Mouse (Mus musculus) heart, embryonic 13.5 days (tissue): ENCODE measurements around the gene Baiap2l1. TPM values are rescaled to one million over a fixed set of nuclear protein-coding genes. Genes with fewer than 3 reads are reported as not detected.

Experiments
- ATAC-seq: fragments of 200-750 bp; cut with Nextera tagmentation; 2 replicates; pipeline ENCODE4 v1.8.0; 2017; ENCODE audit warnings: moderate TSS enrichment; ENCODE audit not compliant: insufficient number of reproducible peaks, low FRiP score, low TSS enrichment; ENCODE audit errors: extremely low read depth
- H3K27ac ChIP-seq: fragments of 300-500 bp; sonication (generic); replicated peaks from 2 replicates; pipeline ENCODE4 v1.5.1; 2015; ENCODE audit warnings: moderate library complexity, mild to moderate bottlenecking, inconsistent platforms
- H3K27me3 ChIP-seq: fragments of 300-500 bp; sonication (generic); replicated peaks from 2 replicates; pipeline ENCODE4 v1.6.1; 2015; ENCODE audit warnings: mild to moderate bottlenecking, inconsistent platforms
- H3K36me3 ChIP-seq: fragments of 300-500 bp; sonication (generic); 2 replicates; pipeline ENCODE4 v1.6.1; 2015; ENCODE audit warnings: mild to moderate bottlenecking, inconsistent platforms
- H3K4me1 ChIP-seq: fragments of 300-500 bp; sonication (generic); 2 replicates; pipeline ENCODE4 v1.6.1; 2015; ENCODE audit warnings: inconsistent platforms
- H3K4me2 ChIP-seq: fragments of 300-500 bp; sonication (generic); 2 replicates; pipeline ENCODE4 v1.6.1; 2015; ENCODE audit warnings: inconsistent platforms, mild to moderate bottlenecking, moderate library complexity
- H3K4me3 ChIP-seq: fragments of 300-500 bp; sonication (generic); 2 replicates; pipeline ENCODE4 v1.5.1; 2015; ENCODE audit warnings: moderate library complexity, mild to moderate bottlenecking, inconsistent platforms
- H3K9ac ChIP-seq: fragments of 300-500 bp; sonication (generic); 2 replicates; pipeline ENCODE4 v1.6.1; 2015; ENCODE audit warnings: inconsistent platforms, mild to moderate bottlenecking, moderate library complexity
- H3K9me3 ChIP-seq: fragments of 300-500 bp; sonication (generic); 2 replicates; pipeline ENCODE4 v1.6.1; 2016; ENCODE audit warnings: inconsistent platforms
- WGBS: fragments of 180-500 bp; shearing (Covaris S2); methylation state at CpG from one replicate; pipeline ENCODE4 v1.1.7; 2015; ENCODE audit warnings: mixed read lengths; 5-methylcytosine and 5-hydroxymethylcytosine counted together
- polyA plus RNA-seq: library from polyadenylated mRNA; unstranded; fragments of >200 nt; fragmentation: Nextera tagmentation; extraction: Ambion mirVana; gene quantifications from 2 replicates; pipeline ENCODE4 v1.2.1, GENCODE M21; 2015

Baiap2l1 gene
- 9.1 and 9.3 TPM in 2 replicates for polyA plus RNA-seq

- H3K9ac ChIP-seq, result peak within 1 kb of the TSS; percentile 87
- peak within 1 kb of the TSS; percentile 88 for H3K4me2 ChIP-seq
- no peaks in the 10 kb centered on the region for H3K27me3 ChIP-seq
- ATAC-seq, result peak; percentile 87
- H3K27ac ChIP-seq, result peak within 1 kb of the TSS; percentile 82
- no peaks in the 10 kb centered on the region for H3K9me3 ChIP-seq
- no peaks in the 10 kb centered on the region for H3K36me3 ChIP-seq
- under 1% methylated on average over 58 of the region's 60 CpGs for whole genome bisulfite sequencing
- peaks cover 5% of the 10 kb centered on the region; the same call in 1 of the 2 replicates for H3K4me1 ChIP-seq
- H3K4me3 ChIP-seq, result peak within 1 kb of the TSS; percentile 79
These were observed at the start of gene Baiap2l1 for GRCm38 (mm10) chr5:144357881-144358591. TSS of gene Baiap2l1 (minus strand) at chr5:144358112.

DNA sequence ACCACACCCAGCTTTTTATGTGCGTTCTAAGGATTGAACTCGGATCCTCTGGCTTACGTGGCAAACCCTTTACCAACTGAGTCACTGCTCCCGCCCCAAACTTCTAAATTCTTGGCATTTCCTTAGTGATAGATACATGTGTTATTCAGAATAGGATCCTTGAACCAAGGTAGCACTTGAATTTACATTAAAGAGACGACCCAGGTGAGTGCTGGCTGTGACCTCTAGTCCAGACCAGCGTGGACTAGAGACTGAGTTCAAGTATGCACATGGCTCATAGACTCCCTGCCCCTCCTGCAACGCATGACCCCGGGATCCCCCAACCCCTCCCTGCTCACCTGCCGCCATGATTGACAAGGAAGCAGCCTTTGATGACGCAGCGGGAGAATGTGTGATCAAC lies 48.3 kb upstream of the Baiap2l1 start:
- whole genome bisulfite sequencing, result 80% methylated on average over 11 of the region's 11 CpGs
- Histone ChIP-seq H3K9me3 (no peaks in the 10 kb centered on the region), H3K4me1 (no peaks in the 10 kb centered on the region), H3K4me2 (no peak overlapping the region), H3K27me3 (no peaks in the 10 kb centered on the region), H3K4me3 (no peak overlapping the region), H3K36me3 (no peaks in the 10 kb centered on the region), H3K9ac (no peak overlapping the region), H3K27ac (no peak overlapping the region)
- ATAC-seq, result no peak

- no peak overlapping the region for H3K9ac ChIP-seq
- no peak overlapping the region for H3K27ac ChIP-seq
- no peaks in the 10 kb centered on the region for H3K4me1 ChIP-seq
- no peaks in the 10 kb centered on the region for H3K27me3 ChIP-seq
- H3K36me3 ChIP-seq, result no peaks in the 10 kb centered on the region
- no peak overlapping the region for H3K4me2 ChIP-seq
- H3K9me3 ChIP-seq, result no peaks in the 10 kb centered on the region
- WGBS, result 80% methylated on average over 5 of the region's 5 CpGs
- ATAC-seq, result no peak
- no peak overlapping the region for H3K4me3 ChIP-seq
These were observed 42.9 kb upstream of the Baiap2l1 start for GRCm38 (mm10) chr5:144400821-144401220.

DNA sequence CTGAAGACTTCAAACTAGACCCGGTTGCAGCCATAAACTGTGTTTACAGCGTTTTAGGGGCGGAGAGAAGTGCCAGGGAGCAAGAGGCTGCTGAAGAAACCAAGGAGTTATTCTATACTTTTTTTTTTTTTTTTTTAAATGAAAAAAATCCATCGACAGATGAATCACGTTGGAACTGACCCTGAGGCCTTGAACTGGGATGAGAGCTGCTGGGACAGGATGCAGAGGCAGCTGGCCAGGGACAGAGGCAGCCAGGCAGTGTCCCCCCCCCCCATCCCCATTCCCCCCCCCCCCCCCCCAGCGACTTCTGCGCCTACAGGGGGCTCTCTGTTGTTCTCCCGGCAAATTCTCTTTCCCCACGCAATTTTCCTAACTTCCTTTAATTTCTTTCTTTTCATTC lies 39.7 kb upstream of the Baiap2l1 start:
- ATAC-seq, result no peak
- H3K4me1 ChIP-seq, result no peaks in the 10 kb centered on the region
- H3K27ac ChIP-seq, result no peak overlapping the region
- no peak overlapping the region for H3K9ac ChIP-seq
- H3K4me3 ChIP-seq, result no peak overlapping the region
- H3K4me2 ChIP-seq, result no peak overlapping the region
- H3K27me3 ChIP-seq, result no peaks in the 10 kb centered on the region
- WGBS, result 39% methylated on average over 6 of the region's 9 CpGs
- no peaks in the 10 kb centered on the region for H3K9me3 ChIP-seq
- no peaks in the 10 kb centered on the region for H3K36me3 ChIP-seq

- no peak overlapping the region for H3K4me3 ChIP-seq
- H3K27ac ChIP-seq, result no peak overlapping the region
- no peaks in the 10 kb centered on the region for H3K36me3 ChIP-seq
- H3K27me3 ChIP-seq, result no peaks in the 10 kb centered on the region
- no peak overlapping the region for H3K4me2 ChIP-seq
- no peaks in the 10 kb centered on the region for H3K9me3 ChIP-seq
- H3K9ac ChIP-seq, result no peak overlapping the region
- WGBS, result 82% methylated on average over 2 of the region's 2 CpGs
- no peak for ATAC-seq
- H3K4me1 ChIP-seq, result no peaks in the 10 kb centered on the region
These were observed 36.2 kb upstream of the Baiap2l1 start for GRCm38 (mm10) chr5:144394142-144394541.

DNA sequence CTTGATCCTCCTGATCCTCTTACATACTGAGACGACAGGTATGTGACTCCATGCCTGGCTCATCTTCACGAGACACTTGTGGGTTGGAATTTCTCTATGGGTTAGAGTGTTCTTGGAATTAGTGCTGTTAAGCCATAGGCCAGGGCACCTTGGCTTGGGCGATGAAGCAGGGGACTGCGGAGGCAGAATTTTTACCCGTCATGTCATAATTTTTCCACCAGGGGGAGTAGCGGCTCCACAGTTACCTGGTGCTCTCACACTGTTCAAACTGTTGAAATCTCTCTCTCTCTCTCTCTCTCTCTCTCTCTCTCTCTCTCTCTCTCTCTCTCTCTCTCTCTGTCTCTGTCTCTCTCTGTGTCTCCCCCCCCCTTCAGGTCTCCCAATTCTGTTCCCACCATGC lies 29.9 kb upstream of the Baiap2l1 start:
- Histone ChIP-seq H3K4me3 (no peak overlapping the region), H3K9ac (no peak overlapping the region), H3K4me1 (no peaks in the 10 kb centered on the region), H3K27ac (no peak overlapping the region), H3K27me3 (no peaks in the 10 kb centered on the region), H3K9me3 (peaks cover 10% of the 10 kb centered on the region; the same call in 1 of the 2 replicates), H3K36me3 (no peaks in the 10 kb centered on the region), H3K4me2 (no peak overlapping the region)
- no peak for ATAC-seq
- WGBS, result 7% methylated on average over 6 of the region's 6 CpGs

GRCm38 (mm10) chr5:144383936-144384335 lies 26.0 kb upstream of the Baiap2l1 start:
- Histone ChIP-seq H3K27me3 (no peaks in the 10 kb centered on the region), H3K27ac (no peak overlapping the region), H3K4me2 (no peak overlapping the region), H3K9me3 (peaks cover 10% of the 10 kb centered on the region; the same call in 1 of the 2 replicates), H3K36me3 (no peaks in the 10 kb centered on the region), H3K9ac (no peak overlapping the region), H3K4me1 (no peaks in the 10 kb centered on the region), H3K4me3 (no peak overlapping the region)
- no peak for ATAC-seq
- 57% methylated on average over 3 of the region's 3 CpGs for WGBS

DNA sequence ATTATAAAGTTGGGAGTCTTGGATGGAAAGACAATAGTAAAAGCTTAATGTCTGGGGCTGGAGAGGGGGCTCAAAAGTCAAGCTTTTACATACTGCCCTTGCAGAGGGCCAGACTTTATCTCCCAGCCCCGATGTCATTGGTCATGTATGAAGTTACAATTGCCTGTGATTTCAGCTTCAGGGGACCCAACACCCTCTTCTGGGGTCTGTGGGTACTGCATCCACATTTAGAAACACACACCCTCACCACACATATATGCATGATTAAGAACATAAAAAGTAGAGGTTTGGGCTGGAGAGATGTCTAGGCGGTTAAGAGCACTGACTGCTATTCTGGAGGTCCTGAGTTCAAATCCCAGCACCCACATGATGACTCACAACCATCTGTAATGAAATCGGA lies 23.9 kb upstream of the Baiap2l1 start:
- Histone ChIP-seq H3K4me3 (no peak overlapping the region), H3K4me1 (no peaks in the 10 kb centered on the region), H3K4me2 (no peak overlapping the region), H3K27me3 (no peaks in the 10 kb centered on the region), H3K9me3 (peaks cover 14% of the 10 kb centered on the region; the same call in 1 of the 2 replicates), H3K9ac (no peak overlapping the region), H3K27ac (no peak overlapping the region), H3K36me3 (no peaks in the 10 kb centered on the region)
- no peak for ATAC-seq
- WGBS, result 68% methylated on average over 3 of the region's 3 CpGs

- Histone ChIP-seq H3K4me2 (no peak overlapping the region), H3K4me3 (no peak overlapping the region), H3K9ac (no peak overlapping the region), H3K27me3 (no peaks in the 10 kb centered on the region), H3K27ac (no peak overlapping the region), H3K36me3 (no peaks in the 10 kb centered on the region), H3K4me1 (no peaks in the 10 kb centered on the region), H3K9me3 (peaks cover 15% of the 10 kb centered on the region; the same call in 1 of the 2 replicates)
- no peak for ATAC-seq
- 66% methylated on average over 7 of the region's 7 CpGs for WGBS
These were observed 22.8 kb upstream of the Baiap2l1 start for GRCm38 (mm10) chr5:144380689-144381088.

- Histone ChIP-seq H3K36me3 (no peaks in the 10 kb centered on the region), H3K4me3 (no peak overlapping the region), H3K27me3 (no peaks in the 10 kb centered on the region), H3K27ac (no peak overlapping the region), H3K9me3 (peaks cover 10% of the 10 kb centered on the region; the same call in 1 of the 2 replicates), H3K4me2 (no peak overlapping the region), H3K9ac (no peak overlapping the region), H3K4me1 (no peaks in the 10 kb centered on the region)
- no peak for ATAC-seq
- WGBS, result 79% methylated on average over 4 of the region's 4 CpGs
These were observed 21.5 kb upstream of the Baiap2l1 start for GRCm38 (mm10) chr5:144379431-144379830.

GRCm38 (mm10) chr5:144372885-144373284 lies 15.0 kb upstream of the Baiap2l1 start:
- 67% methylated on average over 2 of the region's 2 CpGs for WGBS
- H3K27me3 ChIP-seq, result no peaks in the 10 kb centered on the region
- no peak overlapping the region for H3K27ac ChIP-seq
- no peak overlapping the region for H3K4me3 ChIP-seq
- no peak for ATAC-seq
- H3K36me3 ChIP-seq, result no peaks in the 10 kb centered on the region
- no peak overlapping the region for H3K4me2 ChIP-seq
- peaks cover 4% of the 10 kb centered on the region; the same call in 1 of the 2 replicates for H3K4me1 ChIP-seq
- H3K9ac ChIP-seq, result no peak overlapping the region
- peaks cover 5% of the 10 kb centered on the region; the same call in 1 of the 2 replicates for H3K9me3 ChIP-seq

DNA sequence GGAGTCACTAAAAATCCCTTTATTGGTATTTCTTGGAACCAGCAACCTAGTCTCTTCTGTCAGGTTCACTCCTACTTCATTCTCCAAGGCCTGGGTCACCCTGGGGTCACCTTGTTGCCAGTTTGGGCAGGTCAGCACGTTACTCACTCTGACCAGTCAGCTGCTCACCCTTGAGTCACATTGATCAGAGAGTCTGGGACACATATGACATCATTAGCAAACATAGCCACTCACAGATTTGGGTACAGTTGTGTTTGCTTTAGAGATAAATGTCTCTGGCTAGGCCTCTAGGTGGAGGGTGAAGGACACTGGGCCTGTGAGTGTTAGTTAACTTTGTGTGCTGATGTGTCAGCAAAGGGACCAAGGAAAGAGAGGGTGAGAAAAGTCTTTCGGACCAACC lies 14.3 kb upstream of the Baiap2l1 start:
- ATAC-seq, result no peak
- 24% methylated on average over 2 of the region's 2 CpGs for WGBS

More for the DNA sequence above, 14.3 kb upstream of the Baiap2l1 start:
- Histone ChIP-seq H3K4me2 (no peak overlapping the region), H3K4me1 (peaks cover 4% of the 10 kb centered on the region; the same call in 1 of the 2 replicates), H3K36me3 (no peaks in the 10 kb centered on the region), H3K27ac (no peak overlapping the region), H3K9me3 (peaks cover 5% of the 10 kb centered on the region; the same call in 1 of the 2 replicates), H3K27me3 (no peaks in the 10 kb centered on the region), H3K4me3 (no peak overlapping the region), H3K9ac (no peak overlapping the region)
